Mouse (Mus musculus) adrenal gland, postnatal 36 days (tissue): ENCODE data around the gene Lct. TPM values are rescaled to one million over a fixed set of nuclear protein-coding genes. Genes with fewer than 3 reads are reported as not detected.
A peak's percentile ranks its signal among the peaks of the same experiment; 100 is the strongest.
"Not testable (repeated sequence)": the region's sequence is repeated elsewhere in the genome, so short reads cannot be mapped to it uniquely, and the experiment has no call there.

Experiments used
- DNase-seq, 2 experiments: peaks; one replicate each; pipeline ENCODE4 v3.0.0; 2021; ENCODE audit warnings: mixed read lengths in 1 of 2
- long read RNA-seq, 2 experiments: library from polyadenylated mRNA; stranded (forward); transcript quantifications; one replicate each; pipeline ENCODE4 v2.0.0; 2021; ENCODE audit warnings: borderline sequencing depth in 2 of 2
- total RNA-seq, 2 experiments: library from RNA; stranded (reverse); gene quantifications; 2 replicates each; pipeline ENCODE4 v1.2.3; 2021

The Lct gene
- under 1 TPM in 1 of 2 experiments, not detected in 1; 0.20 TPM for total RNA-seq
- long read RNA-seq, experiment 1: 0 reads
- long read RNA-seq, experiment 2: 0 reads

DNA sequence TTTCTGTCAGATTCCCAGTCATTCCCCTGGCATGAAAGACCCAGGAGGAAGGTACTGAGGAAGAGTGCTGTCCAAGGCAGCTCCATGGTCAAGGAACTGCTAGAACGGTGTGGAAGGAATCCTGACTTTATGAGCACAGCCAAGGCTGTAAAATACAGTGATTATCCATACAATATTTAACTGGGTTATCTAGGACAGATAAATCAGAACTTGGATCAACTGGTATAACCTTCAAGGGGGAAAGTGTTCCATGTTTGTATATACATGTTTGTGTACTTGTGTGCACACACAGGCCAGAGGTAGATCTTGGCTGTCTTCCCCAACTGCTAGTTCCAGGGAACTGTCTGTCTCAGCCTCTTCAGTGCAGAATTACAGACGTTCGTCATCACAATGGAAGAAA lies at the start of gene Lct:
Lct (minus strand) TSS at position 101 of the 400 bp plus-strand sequence.
- DNase-seq: no peak

DNA sequence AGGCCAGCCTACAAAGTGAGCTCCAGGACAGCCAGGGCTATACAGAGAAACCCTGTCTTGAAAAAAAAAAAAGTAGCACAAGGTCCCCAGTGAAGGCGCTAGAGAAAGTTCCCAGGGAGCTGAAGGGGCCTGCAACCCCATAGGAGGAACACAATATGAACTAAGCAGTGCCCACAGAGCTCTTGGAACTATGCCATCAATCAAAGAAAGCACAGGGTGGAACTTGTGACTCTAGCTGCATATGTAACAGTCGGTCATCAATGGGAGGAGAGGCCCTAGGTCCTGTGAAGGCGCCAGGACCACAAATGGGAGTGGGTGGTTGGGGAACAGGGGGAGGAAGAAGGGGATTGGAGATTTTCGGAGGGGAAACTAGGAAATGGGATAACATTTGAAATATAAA lies 48.7 kb upstream of the Lct start:
- DNase-seq: no peak

DNA sequence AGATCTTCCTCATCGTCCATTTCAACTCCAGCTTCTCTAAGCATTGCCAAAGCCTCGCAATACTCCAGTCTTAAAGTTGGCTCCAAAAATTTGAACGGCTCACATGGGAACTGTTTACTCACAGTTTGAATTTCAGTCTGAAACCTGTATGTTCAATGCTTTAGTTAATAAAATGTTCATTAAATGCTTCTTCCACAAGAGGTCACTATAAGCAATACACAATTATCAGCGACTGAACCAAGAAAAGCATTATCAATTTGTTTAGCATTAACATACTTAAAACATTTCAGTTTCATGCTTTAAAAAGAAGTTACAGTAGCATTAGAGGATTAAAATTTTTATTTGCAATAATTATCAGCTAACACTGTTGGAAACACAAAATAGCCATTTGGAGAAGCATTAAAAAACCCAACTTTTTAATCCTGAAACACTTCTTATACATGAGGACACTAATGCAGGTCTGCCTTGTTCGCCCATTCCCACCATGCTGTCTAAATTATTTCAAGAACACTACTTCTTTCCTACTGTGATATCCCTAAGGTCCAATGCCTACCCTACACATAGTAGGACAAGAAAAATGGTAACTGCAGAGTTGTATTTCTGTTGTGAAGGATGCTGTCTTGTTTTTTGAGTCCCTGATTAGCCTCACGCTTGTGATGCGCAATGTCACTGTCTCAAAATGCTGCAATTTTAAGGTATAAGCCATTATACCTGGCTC lies 44.2 kb upstream of the Lct start:
- DNase-seq: no peak

DNA sequence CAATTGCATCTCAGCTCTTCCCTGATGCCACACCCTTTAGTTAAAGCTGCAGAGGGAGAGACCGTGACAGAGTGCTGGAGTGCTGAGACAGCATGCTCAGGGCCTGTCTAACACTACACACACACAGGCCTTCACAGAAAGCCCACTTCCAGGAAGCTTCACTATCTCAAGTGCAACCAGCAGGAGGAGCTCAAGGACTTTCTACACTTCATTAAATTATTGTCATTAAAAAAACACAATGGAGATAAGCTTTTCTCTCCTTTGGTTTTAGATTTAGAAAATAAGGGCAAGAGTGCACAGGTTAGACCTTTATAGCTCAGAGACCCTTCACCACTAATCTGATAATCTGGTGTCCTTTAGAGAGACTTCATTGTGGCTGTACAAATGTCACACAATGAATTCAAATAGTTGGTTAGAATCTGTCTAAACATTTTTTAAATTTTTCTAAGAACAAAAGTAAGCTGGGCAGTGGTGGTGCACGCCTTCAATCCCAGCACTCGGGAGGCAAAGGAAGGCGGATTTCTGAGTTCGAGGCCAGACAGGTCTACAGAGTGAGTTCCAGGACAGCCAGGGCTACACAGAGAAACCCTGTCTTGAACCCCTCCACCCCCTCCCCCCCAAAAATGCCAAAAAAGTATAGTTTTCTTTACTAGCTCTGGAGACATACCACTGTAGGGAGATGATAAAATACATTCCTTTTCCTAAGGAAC lies 40.8 kb upstream of the Lct start:
- DNase-seq: peak in 1 of 2 experiments; percentile 45

DNA sequence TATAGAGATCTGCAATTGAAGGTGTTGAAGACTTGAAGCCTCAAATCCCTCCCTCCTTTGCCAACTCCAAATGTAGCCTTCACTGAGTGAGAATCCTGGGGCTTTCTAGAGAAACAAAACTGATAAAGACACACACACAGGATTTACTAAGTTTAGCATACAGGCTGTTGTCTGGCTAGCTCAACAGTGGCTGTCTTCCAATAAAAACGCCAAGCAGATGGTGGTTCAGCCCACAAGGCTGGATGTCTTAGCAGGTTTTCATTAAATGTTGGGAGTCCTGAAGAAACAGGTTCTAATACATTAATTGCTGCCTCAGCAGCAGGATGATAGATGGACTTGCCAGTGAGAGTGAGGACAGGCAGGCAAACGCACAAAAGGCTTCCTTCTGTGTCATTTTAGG lies 32.5 kb upstream of the Lct start:
- DNase-seq: no peak

DNA sequence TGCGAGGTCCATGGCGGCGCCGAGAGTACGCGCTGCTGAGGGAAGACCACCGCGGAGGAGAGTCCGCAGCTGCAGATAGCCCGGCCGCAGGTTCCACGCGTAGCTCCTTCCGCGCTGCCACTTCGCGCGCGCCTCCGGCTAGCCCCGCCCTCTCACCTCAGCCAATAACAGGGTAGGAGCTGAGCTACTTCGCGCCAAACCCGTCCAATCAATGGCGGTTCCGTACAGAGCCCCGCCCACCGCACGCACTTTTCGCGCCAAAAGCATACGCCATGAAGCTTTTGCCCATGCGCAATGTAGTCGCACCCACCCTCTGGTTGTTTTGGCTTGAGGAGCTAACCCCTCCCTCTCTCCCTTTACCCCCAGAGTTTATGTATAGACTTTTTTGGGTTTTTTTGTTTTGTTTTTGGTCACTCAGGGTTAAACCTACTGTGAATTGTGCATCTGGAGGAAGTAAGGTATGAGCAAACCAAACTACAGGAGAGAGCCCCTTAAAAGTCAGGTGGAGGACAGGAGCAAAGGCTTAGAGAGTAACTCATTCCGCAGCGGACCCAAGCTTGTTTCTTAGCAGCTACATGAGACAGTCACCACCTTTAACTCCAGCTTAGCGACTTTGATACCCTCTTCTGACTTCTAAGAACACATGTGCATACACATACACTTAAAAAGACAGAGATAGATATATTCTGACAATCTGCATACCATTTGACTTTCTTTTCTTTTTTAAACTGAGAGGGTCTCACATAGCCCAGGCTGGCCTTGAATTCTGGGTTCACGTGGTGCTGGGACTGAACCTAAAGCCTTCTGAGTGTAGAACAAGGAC lies 31.6 kb upstream of the Lct start, which contains the start of gene Mcm6:
Mcm6 (minus strand) TSS at position 111 of the 823 bp plus-strand sequence.
- peak; percentile 94 to 96 for DNase-seq

DNA sequence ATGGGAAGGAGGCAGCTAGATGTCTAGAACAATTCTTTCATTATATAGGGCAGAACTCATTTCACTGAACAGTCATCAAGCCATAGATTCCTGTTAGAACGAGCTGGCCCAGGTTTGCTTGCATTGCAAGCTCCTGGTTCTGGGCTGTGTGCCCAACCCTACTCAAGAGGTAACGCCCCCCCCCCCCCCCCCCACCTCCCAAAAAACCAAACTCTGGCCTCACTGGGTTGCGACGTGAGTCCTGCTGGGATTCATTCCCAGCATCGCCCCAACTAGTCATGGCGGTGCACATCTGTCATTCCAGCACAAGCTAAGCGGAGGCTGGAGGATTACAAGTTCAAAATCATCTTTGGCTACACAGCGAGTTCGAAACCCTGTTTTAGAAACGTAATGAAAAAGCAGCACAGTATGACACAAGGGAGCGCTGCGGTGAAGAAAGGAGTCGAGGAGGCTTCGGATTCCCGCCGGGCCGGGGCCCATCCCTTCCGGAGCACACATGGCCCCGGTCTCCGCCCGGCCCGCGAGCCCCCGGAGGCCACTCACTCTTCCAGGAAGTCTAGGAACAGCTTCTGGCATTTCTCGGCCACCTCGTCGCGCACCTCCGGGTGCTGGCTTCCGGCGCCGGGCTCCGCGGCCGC lies 30.9 kb upstream of the Lct start:
- DNase-seq: peak in 1 of 2 experiments; percentile 12

DNA sequence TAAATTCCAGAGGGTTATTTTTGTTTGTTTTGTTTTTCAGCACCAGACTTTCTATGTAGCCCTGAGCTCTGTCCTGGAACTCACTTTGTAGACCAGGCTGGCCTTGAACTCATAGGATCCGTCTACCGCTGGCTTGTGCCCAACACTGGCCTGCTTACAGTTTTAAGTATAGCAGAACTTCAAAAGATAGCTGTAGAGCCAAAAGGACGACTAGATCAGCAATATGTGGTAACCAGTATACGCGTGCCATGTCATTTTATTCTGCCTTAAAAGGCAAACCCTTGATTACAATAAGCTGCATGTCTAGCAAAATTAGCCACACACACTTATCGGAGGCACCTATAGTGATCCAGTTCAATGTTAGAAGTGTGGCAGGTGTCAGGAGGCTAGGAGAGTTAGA lies 30.2 kb upstream of the Lct start:
- peak; percentile 53 to 65 for DNase-seq

DNA sequence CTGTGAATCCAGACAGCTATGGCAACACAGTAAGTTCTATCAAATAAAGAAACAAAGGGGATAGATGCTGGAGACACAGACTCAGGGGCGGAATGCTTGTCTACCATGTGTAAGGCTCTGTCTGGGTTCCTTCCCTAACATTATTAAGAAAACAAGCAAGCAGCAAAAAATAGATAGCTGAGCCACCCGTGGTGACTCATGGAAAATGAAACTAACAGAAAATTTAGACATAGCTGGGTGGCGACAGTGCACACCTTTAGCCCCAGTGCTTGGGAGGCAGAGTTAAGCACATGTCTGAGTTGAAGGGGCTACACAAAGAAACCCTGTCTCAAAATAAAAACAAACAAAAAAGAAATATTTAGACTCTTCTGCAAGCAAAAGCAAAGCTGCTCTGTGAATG lies 29.3 kb upstream of the Lct start:
- peak; percentile 17 to 27 for DNase-seq

DNA sequence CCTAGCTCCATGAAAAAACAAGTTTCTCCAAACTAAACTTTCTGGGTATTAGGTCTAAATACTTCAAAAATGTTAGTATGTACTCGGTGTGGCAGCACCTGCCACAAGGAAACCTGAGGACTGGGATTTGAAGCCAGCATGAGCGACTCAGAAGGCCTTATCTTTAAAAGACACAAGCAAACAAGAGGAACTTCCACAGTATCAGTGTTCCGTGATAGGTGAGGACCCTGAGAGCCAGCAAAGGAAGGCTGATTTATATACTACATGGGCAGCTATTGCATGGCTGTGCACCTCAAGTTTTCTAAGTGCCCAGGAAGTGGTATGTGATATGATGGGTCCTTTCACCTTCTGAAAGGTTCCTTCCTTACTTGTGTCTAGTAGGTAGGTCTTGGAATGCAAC lies 25.0 kb upstream of the Lct start:
- no peak for DNase-seq

DNA sequence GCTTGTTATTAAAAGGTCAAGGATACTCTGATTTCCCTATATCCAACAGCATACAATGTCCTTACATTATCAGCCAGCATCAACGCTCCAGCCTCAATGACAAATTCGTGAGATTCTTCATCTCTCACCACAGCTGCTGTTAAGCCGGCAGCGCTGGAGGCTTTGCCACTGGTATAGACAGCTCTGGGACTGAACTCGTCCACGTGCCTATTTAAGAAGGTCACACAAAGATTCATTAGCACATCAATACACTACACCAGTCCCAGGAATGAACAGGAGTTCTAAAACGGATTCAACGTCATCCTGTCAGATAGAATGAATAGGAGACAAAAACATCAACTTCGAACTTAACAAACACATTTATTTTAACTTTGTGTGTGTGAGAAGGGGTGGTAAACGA lies 16.1 kb upstream of the Lct start:
- DNase-seq: no peak

DNA sequence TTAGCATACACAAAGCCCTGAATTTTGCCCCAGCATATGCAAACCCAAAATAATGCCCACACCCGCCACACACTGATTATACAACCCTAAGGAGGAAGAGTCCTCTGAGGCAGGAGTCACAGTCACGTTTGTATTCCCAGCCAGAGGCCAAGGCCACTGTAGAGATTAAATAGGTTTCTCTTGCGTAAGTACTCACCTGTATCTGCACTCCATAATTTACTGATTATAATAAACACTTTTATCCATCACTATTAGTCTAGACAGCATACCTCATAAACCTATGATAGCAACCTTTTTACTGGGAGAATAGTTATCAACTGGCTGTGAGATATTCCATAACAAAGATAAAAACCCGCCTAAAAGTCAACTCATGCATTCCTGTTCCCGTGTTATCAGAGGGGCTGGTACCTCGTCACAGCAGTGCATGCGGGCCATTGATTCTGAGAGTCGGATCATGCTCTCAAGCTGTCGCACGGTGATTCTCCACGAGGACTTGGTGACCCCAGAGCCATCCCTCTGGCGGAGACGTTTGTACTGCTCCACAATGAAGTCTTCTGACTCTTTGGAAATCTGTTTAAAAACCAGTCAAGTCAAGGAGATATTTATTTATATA lies 9.7 kb upstream of the Lct start:
- no peak for DNase-seq

DNA sequence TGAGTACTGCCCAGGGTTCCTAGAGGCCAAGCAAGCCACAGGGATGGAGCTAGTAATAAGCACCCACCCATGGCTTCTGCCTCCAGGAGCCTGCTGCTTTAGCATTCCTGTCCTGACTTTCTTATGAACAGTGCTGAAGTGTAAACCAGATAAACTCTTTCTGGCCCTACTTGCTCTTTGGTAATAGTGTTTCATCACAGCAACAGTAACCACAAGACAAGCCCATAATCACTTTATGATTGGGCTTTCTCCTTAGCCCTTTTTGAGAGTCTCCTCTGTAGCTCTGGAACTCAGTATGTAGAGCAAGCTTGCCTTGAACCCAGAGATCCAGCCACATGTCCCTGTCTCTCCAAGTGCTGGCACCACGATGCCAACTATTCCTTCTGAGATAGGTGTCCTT lies 2.2 kb upstream of the Lct start:
- DNase-seq: no peak

DNA sequence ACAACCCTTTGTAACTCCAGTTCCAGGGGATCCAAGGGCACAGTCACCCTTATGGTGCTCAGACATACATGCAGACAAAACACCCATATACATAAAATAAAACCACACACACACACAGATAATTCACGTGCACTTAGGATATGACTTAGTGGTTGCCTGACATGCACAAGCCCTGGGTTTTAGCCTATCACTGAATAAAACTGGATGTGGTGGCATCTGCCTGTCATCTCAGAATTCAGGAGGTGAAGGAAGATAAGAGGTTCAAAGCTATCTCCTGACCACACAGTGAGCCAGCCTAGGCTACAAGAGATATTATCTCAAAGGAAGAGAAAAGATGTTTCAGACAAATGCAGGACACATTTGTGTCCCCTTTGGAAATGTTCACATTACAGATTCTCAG lies 953 bp downstream of the Lct start:
- DNase-seq: no peak

DNA sequence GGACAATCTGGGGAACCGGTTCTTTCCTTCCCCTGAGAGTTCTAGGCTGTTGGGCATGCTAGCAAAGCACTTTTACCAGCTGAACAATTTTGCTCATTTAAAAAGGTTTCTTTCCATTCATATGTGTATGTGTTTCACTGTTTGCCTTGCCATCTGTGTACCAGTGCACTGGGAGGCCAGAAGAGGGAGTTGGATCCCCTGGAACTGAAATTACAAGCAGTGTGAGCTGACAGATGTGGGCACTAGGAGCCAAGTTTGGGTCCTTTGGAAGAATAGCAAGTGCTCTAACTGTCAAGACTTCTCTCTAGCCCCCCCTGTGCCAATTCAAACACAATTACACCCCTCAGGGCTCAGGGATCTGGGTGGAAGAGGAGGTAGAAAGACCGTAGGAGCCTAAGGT lies 3.3 kb downstream of the Lct start:
- no peak for DNase-seq

DNA sequence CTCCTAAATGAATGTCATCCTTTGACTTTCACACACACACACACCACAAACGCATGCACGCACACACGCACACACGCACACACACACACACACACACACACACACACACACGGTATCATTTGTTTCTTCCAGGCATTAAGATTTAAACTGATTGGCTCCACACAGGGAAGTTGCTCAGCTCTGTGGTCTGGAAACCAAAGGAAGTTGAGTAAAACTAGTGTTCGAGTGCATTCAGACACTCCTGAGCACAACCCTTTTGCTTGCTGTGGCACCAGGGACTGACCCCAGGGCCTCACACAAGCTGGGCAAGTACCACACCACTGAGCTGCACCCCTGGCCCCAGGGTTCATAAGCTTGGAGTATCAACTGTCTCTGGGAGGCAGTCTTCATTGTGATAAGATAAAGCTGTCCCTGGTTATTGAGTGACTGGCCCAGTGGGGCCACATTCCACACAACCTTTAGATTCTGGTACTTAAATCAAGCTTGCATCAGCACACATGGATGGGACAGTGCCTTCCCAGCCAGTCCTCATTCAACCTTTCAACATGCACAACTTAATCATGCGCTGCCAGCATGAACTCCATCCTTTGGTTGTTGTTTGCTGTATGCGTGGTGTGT lies 5.0 kb downstream of the Lct start:
- no peak for DNase-seq

DNA sequence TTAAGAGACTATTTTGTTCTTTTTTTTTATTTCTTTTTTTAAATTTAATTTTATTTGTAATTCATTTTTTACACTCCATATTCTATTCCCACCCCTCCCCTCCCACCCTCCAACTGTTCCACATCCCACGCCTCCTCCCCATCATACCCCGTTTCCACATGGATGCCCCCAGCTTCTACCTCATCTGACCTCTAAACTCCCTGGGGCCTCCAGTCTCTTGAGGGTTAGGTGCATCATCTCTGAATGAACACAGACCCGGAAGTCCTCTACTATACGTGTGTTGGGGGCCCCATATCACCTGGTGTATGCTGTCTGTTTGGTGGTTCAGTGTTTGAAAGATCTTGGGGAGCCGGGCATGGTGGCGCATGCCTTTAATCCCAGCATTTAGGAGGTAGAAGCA lies 8.9 kb downstream of the Lct start:
- DNase-seq: not testable (repeated sequence)

DNA sequence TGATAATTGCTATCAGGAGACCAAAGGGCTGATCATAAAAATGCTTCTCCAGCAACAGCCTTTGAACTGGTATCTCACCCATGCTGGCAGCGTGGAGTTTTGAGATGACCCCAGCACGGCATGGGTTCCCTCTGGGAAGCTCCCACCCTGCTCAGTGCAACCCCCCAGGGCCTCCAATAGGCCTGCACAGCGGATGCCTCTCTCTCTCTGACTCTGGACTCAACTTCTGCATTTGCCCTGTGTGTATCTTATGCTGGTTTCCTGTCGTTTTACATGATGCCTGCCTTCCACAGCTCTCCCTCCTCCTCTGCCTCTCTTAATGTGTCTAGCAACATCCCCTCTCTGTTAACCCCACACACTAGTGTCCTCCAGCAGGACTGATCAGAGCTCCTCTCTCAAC lies 13.5 kb downstream of the Lct start:
- no peak for DNase-seq

DNA sequence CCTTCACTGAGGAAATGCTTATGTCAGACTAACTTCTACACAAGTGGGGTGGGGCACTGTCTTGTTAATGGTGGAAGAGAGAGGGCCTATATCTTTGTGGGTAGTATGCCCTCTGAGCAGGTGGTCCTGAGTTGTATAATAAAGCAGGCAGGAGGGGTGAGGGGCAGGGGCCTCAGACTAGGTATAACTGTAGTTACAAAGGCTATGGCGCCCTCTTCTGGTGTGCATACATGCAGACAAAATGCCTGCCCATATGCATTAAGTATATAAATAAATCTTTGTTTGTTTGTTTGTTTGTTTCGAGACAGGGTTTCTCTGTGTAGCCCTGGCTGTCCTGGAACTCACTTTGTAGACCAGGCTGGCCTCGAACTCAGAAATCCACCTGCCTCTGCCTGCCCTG lies 19.1 kb downstream of the Lct start:
- DNase-seq: no peak

DNA sequence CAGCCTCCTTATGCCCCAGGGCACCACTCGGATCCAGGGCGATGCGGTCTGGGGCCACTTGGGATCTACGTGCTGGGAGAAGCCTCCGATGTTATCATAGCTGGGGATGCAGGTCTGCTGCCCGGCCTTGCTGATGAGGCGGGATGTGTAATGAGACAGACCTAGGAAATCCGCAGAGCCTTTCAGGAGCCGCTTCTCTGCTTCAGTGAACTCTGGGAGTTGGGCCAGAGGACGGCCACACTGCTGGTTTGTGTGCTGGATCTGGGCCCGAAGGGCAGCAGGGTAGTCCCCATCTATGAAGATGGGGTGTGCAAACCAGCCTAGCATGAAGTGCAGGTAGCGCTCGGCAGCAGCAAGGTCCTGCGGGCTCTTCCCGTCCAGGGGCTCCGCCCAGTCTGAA lies 24.2 kb downstream of the Lct start:
- no peak for DNase-seq
